Mouse (Mus musculus) kidney, adult 11 months (tissue): ENCODE data around the gene Fam162a.
A peak's percentile ranks its signal among the peaks of the same experiment; 100 is the strongest.
"Not testable (repeated sequence)": the region's sequence is repeated elsewhere in the genome, so short reads cannot be mapped to it uniquely, and the experiment has no call there.

Source experiments
- DNase-seq: peaks from one replicate; pipeline ENCODE4 v3.0.0; 2022

Fam162a gene

GRCm38 (mm10) chr16:36057933-36058475 lies 13.4 kb downstream of the Fam162a start:
- no peak for DNase-seq

DNA sequence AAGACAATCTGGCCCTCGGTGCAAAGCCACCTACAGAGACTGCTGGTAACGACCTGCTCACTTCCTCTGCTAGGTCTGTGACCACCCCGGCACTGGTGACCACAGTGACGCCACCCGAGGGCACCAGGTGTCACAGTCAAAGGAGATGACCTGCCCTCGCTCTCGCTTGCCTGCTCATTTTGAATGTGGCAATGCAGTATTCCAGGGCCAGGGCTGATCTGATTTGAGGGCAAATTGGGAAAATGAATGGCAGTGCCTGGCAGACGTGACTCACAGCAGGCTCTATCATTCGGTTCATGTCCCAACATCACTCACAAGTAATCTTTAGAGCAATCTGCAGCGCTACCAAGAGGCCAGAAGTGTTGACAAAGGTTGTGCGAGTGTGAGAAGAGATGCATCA lies 15.0 kb downstream of the Fam162a start:
- no peak for DNase-seq

- DNase-seq, result no peak
Observed at GRCm38 (mm10) chr16:36054920-36055319, 16.5 kb downstream of the Fam162a start.

DNA sequence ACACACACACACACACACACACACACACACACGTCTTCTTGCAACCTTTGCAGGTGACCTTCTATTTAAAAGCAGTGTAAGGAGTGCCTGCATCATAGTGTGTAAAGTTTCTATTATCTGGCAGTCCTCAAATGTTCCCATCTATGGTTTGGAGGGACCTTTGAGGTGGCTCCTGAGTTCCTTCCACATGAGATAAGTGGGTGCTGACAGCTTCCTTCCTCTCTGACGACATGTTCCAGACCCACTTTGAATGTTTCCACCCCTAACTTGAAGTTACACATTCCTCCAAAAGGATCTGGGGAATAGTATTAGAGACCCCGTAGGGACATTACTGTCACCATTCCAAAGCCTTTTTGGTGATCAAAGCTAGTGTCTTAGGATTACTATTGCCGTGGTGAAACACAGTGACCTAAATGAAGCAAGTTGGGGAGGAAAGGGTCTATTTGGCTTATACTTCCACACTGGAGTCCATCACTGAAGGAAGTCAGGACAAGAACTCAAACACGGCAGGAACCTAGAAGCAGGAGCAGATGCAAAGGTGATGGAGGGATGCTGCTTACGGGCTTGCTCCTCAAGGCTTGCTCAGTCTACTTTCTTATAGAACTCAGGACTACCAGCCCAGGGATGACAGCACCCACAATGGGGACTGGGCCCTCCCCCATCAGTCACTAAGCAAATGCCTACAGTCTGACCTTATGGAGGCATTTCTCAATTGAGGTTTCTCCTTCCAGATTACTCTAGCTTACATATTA lies 17.7 kb downstream of the Fam162a start:
- DNase-seq, result no peak

GRCm38 (mm10) chr16:36051491-36051890 lies 19.9 kb downstream of the Fam162a start:
- no peak for DNase-seq

- DNase-seq, result no peak
Observed at GRCm38 (mm10) chr16:36047538-36047937, 23.9 kb downstream of the Fam162a start.

DNA sequence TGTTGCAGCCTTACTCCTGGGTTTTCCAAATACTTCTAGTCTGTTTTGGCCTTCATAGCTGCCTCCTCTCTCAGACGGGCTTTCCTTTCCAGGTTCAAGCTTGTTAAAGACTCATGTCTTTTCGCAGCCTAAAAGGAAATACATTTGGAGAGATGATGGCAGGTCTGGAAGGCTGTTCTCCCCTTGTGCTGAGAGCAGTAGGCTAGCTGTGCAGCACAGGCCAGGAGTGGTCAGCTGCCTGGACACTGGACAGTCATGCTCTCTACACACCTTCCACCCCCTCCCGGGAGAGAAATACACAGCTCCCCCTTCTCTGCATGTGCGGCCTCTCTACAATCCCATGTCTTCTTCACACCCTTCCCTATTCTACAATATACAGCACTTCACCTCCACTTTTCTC lies 27.4 kb downstream of the Fam162a start:
- no peak for DNase-seq

- DNase-seq, result no peak
Observed at GRCm38 (mm10) chr16:36043073-36043472, 28.3 kb downstream of the Fam162a start.

GRCm38 (mm10) chr16:36041625-36042020 lies 29.8 kb downstream of the Fam162a start:
- no peak for DNase-seq

GRCm38 (mm10) chr16:36040640-36041624 lies 30.5 kb downstream of the Fam162a start, which contains the start of gene Wdr5b:
Gene Wdr5b, plus strand, starts transcription at chr16:36041190.
- peak; percentile 97 for DNase-seq

GRCm38 (mm10) chr16:36028120-36028519 lies 43.3 kb downstream of the Fam162a start:
- DNase-seq, result not testable (repeated sequence)

GRCm38 (mm10) chr16:36016335-36016734 lies 55.1 kb downstream of the Fam162a start:
- DNase-seq, result no peak

GRCm38 (mm10) chr16:36008396-36008795 lies 63.0 kb downstream of the Fam162a start:
- no peak for DNase-seq

DNA sequence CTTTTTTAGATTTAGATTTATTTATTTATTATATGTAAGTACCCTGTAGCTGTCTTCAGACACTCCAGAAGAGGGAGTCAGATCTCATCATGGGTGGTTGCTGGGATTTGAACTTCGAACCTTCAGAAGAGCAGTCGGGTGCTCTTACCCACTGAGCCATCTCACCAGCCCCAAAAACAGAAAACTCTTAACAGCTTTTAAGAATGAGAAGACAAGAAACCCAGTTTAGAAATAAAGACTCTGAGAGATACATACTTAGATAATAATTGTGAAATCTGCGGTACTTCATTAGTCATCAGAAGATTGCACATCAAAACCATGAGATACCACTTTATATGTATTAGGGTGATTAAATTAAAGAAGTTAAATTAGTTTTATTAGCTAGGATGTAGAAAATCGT lies 72.5 kb downstream of the Fam162a start:
- not testable (repeated sequence) for DNase-seq
